1 mouse cellular context compared by ENCODE assay signal in the genomic region with DNA sequence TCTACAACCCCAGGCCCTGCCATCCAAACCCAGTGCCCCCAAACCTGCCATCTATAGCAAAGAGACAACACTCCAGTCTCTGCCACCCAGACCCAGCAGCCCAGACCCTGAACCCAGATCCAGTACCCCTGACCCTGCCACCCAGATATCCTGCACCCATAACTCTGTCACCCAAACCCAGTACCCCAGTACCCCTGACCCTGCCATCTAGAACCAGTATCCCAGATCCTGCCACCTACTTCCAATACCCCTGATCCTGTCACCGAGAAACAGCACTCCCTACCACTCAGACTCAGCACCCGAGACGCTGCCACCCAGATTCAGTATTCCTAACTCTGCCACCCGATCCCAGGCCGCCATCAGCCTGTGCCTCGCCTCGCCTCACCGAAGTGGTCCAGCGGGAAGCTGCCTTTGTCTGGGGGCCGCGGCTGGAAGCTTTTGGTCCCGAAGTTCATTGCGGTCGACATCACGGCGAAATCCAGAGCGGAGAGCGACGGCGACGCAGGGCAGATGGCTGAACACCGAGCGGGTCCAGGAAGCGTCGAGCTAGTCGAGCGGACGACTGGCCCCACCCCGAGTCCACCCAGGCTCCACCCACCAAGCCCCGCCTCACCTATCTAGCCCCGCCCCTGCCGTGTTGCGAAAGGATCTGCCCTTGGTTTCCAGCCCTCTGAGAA.
A peak's percentile ranks its signal among the peaks of the same experiment; 100 is the strongest.
TF ChIP-seq lines count a peak whose summit lies in the region.

No protein-coding gene starts in this region.

TF ChIP-seq in MEL, 35 proteins besides CTCF, POLR2A, EP300 and RAD21 (continued from another document):
- TF ChIP-seq UBTF (IDR thresholded peaks at IDR 0.05; ENCODE audit: borderline replicate concordance, insufficient read depth, low read depth, low read length) (no peak), NRF1 (IDR thresholded peaks at IDR 0.05; ENCODE audit: insufficient read depth, low read depth, low read length, poor library complexity, severe bottlenecking) (0 out of 2 replicates have a peak, but pooled peaks have one; percentile 15), ZC3H11A (IDR thresholded peaks at IDR 0.05; ENCODE audit: low read depth, low read length) (no peak), BHLHE40 (IDR thresholded peaks at IDR 0.05; ENCODE audit: borderline replicate concordance, low read depth, low read length) (no peak), MAZ (IDR thresholded peaks at IDR 0.05; ENCODE audit: low read depth, low read length) (peak; percentile 71; the same call in 1 of the 2 replicates), POLR2AphosphoS2 (IDR thresholded peaks at IDR 0.05; ENCODE audit: low read length) (peak; percentile 42; the same call in 1 of the 2 replicates), JUND (IDR thresholded peaks at IDR 0.05; ENCODE audit: low read depth, low read length) (no peak), CHD1 (IDR thresholded peaks at IDR 0.05; ENCODE audit: low read depth, low read length) (no peak), ZNF384 (IDR thresholded peaks at IDR 0.05; ENCODE audit: low read depth, low read length) (no peak), TCF12 (IDR thresholded peaks at IDR 0.05; ENCODE audit: low read depth, low read length) (0 out of 2 replicates have a peak, but pooled peaks have one; percentile 46), MAFK (IDR thresholded peaks at IDR 0.05; ENCODE audit: borderline replicate concordance, low read depth, low read length) (no peak), E2F4 (IDR thresholded peaks at IDR 0.05; ENCODE audit: borderline replicate concordance, low read depth, low read length) (no peak), HCFC1 (IDR thresholded peaks at IDR 0.05; ENCODE audit: low read depth, low read length) (peak; percentile 96), MXI1 (IDR thresholded peaks at IDR 0.05; ENCODE audit: low read depth, low read length) (peak; percentile 84; the same call in 1 of the 2 replicates), SMC3 (IDR thresholded peaks at IDR 0.05; ENCODE audit: low read depth, low read length) (no peak), KAT2A (conservative IDR thresholded peaks at IDR 0.05; ENCODE audit: low read depth, low read length) (no peak; the same call in 1 of the 2 replicates), TAL1 (IDR thresholded peaks at IDR 0.05; ENCODE audit: low read length) (no peak), GABPA (IDR thresholded peaks at IDR 0.05; ENCODE audit: low read depth, low read length) (no peak), ZMIZ1 (IDR thresholded peaks at IDR 0.05; ENCODE audit: low read depth, low read length) (peak; percentile 68; the same call in 1 of the 2 replicates), SIN3A (IDR thresholded peaks at IDR 0.05; ENCODE audit: low read length) (peak; percentile 95), TBP (IDR thresholded peaks at IDR 0.05; ENCODE audit: low read depth, low read length) (peak; percentile 69), ETS1 (IDR thresholded peaks at IDR 0.05; ENCODE audit: low read depth, low read length) (0 out of 2 replicates have a peak, but pooled peaks have one; percentile 29), NELFE (IDR thresholded peaks at IDR 0.05; ENCODE audit: low read depth, low read length) (peak; percentile 66), MEF2A (IDR thresholded peaks at IDR 0.05; ENCODE audit: extremely low read depth, insufficient replicate concordance, low read depth, low read length, poor library complexity, severe bottlenecking) (no peak)
